Mouse (Mus musculus): ENCODE results near the gene I0C0044D17Rik. TPM values are rescaled to one million over a fixed set of nuclear protein-coding genes. Genes with fewer than 3 reads are reported as not detected.
A peak's percentile ranks its signal among the peaks of the same experiment; 100 is the strongest.

I0C0044D17Rik gene
- polyA plus RNA-seq, 1 experiment from 2014 or later, result not detected

DNA sequence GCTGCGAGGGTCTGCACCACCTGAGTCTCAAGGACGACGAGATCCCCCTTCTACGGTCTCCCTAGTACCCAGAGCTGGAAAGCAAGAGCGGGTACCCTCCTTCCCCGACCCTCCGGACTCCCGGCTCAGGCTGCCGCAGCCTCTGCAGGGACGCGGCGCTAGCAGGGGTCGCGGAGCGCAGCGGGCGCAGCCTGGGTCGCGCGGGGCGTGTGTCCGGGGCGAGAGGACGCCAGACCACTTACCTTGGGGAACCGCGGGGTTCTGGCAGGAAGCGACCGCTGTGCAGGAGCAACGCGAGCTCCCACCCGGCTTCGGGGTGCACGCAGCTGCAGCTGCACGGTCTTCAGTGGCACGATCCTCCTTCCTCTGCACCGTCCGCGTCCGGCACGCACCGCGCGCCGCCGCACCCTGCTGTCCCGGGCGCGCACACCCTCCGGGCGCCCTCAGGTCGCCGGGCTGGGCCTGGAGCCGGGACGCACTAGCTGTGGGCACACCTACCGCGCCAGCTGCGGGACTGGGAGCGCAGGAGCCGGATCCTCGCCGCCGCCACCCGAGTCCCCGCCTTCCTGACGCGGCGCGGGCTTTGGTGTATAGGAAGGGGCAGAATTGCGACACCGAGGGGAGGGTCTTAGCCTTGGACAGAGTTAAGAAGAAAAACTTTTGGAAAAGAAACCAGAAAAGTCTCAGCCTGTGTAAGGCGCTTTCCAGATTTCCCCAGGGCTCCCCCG, 6.3 kb downstream of the I0C0044D17Rik start, which contains the start of gene Kank4:
Gene Kank4 (minus strand): TSS at position 354 of the 728 bp plus-strand sequence.
- H3K4me1 ChIP-seq (ENCODE audit: control insufficient read depth, insufficient read depth, low read length), result peaks cover 10% of the 10 kb centered on the region
- peak within 1 kb of the TSS; percentile 83 for H3K4me3 ChIP-seq (ENCODE audit: low read length)
- peak; percentile 83 for ATAC-seq (ENCODE audit: low FRiP score, low TSS enrichment)
- WGBS, result under 1% methylated on average over 67 of the region's 72 CpGs
- H3K9ac ChIP-seq (ENCODE audit: low read depth, low read length), result peak within 1 kb of the TSS; percentile 69
- H3K27me3 ChIP-seq (ENCODE audit: control insufficient read depth, insufficient read depth, low read length), result no peaks in the 10 kb centered on the region
- H3K4me2 ChIP-seq (replicated peaks; ENCODE audit: low read depth, low read length), result peak within 1 kb of the TSS; percentile 97
- no peaks in the 10 kb centered on the region for H3K9me3 ChIP-seq (ENCODE audit: control insufficient read depth, low read length)
- H3K36me3 ChIP-seq (ENCODE audit: control insufficient read depth, insufficient read depth, low read length), result no peaks in the 10 kb centered on the region
- H3K27ac ChIP-seq (ENCODE audit: low read depth, low read length), result peak within 1 kb of the TSS; percentile 15

DNA sequence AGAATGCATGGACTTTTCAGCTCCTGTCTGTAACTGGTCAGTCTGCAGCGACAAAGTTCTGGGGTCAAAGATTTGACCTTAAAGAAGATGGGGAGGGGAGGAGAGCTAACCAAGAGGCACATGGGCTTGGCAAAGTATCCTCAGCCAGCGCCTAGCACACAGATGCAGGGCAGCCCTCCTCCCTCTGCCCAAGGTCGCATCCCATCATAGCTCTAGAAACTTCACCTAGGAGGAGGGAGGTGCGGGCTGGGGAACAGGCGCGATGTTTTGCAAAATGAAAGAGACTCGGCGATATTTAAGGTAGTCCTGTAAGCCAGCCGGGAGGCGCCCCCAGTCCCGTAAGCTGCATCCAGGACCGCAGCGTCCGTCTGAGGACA, 6.8 kb downstream of the I0C0044D17Rik start:
- H3K4me1 ChIP-seq (ENCODE audit: control insufficient read depth, insufficient read depth, low read length), result peaks cover 10% of the 10 kb centered on the region
- H3K4me2 ChIP-seq (replicated peaks; ENCODE audit: low read depth, low read length), result peak overlapping the region; percentile 97
- no peaks in the 10 kb centered on the region for H3K27me3 ChIP-seq (ENCODE audit: control insufficient read depth, insufficient read depth, low read length)
- H3K9me3 ChIP-seq (ENCODE audit: control insufficient read depth, low read length), result no peaks in the 10 kb centered on the region
- H3K36me3 ChIP-seq (ENCODE audit: control insufficient read depth, insufficient read depth, low read length), result no peaks in the 10 kb centered on the region
- peak overlapping the region; percentile 83 for H3K4me3 ChIP-seq (ENCODE audit: low read length)
- H3K27ac ChIP-seq (ENCODE audit: low read depth, low read length), result no peak overlapping the region
- under 1% methylated on average over 14 of the region's 14 CpGs for WGBS
- peak; percentile 30; the same call in 1 of the 2 replicates for ATAC-seq (ENCODE audit: low FRiP score, low TSS enrichment)
- H3K9ac ChIP-seq (ENCODE audit: low read depth, low read length), result peak overlapping the region; percentile 69

DNA sequence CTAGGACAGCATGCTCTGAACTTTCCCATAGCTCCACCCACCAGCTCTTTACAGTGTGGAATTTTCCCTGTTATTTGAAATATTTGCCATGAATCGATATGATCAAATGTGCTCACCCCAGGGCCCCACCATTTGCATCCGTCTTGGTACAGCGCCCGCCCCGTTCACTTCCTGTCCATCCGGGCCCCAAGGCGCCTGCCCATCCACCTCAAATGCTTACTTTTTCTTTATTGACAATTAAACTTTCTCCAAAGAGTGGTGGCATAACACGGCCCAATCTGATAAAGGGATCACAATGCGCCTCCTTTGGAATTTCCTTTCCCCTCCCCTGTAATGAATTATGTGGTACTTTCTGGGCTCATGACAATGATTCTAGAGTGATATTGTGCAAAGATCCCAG, 17.3 kb downstream of the I0C0044D17Rik start:
- H3K9ac ChIP-seq (ENCODE audit: low read depth, low read length), result no peak overlapping the region
- no peak overlapping the region for H3K4me3 ChIP-seq (ENCODE audit: low read length)
- H3K4me2 ChIP-seq (replicated peaks; ENCODE audit: low read depth, low read length), result no peak overlapping the region
- H3K4me1 ChIP-seq (ENCODE audit: control insufficient read depth, insufficient read depth, low read length), result peaks cover 8% of the 10 kb centered on the region; the same call in 1 of the 2 replicates
- WGBS, result 73% methylated on average over 9 of the region's 9 CpGs
- H3K27ac ChIP-seq (ENCODE audit: low read depth, low read length), result no peak overlapping the region
- ATAC-seq (ENCODE audit: low FRiP score, low TSS enrichment), result no peak
- no peaks in the 10 kb centered on the region for H3K27me3 ChIP-seq (ENCODE audit: control insufficient read depth, insufficient read depth, low read length)
- H3K36me3 ChIP-seq (ENCODE audit: control insufficient read depth, insufficient read depth, low read length), result no peaks in the 10 kb centered on the region
- no peaks in the 10 kb centered on the region for H3K9me3 ChIP-seq (ENCODE audit: control insufficient read depth, low read length)

DNA sequence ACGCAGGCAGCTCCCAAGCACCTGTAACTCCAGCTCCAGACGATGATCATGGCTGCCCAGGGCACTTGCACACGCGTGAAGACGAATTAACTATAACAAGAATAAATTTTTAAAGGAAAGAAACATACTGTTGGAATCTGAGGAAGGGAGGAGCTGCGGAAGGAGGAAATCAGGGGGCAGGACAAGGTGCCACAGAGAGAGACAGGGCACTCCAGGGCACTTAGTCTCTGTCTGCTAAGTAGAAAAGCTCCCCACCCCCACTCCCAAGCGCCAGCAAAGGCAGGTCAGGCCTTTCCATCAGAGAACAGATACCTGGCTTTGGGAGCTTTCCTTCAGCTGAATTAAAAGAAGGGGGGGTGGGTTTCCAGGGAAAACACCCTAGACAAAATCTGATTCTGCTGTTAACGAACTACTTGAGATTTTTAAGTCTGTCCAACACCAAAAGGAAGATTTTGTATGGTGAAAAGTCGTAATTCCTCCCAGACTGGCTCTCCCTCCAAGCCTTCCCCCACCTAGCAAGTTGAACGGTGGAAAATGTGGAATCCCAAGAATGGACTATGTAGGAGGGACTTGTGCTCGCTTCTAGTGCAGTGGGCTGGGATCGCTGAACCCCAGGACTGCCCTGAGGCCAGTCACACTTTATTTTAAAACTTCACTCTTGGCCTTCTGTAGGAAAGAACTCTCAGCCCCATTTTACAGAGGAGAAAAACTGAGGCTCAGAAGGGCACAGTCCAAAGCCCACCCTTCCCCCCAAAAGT, 18.2 kb downstream of the I0C0044D17Rik start:
- no peak overlapping the region for H3K9ac ChIP-seq (ENCODE audit: low read depth, low read length)
- no peak for ATAC-seq (ENCODE audit: low FRiP score, low TSS enrichment)
- H3K27ac ChIP-seq (ENCODE audit: low read depth, low read length), result peak overlapping the region; percentile 1; the same call in 1 of the 2 replicates
- H3K4me2 ChIP-seq (replicated peaks; ENCODE audit: low read depth, low read length), result no peak overlapping the region
- no peak overlapping the region for H3K4me3 ChIP-seq (ENCODE audit: low read length)
- H3K27me3 ChIP-seq (ENCODE audit: control insufficient read depth, insufficient read depth, low read length), result no peaks in the 10 kb centered on the region
- 50% methylated on average over 12 of the region's 12 CpGs for WGBS
- no peaks in the 10 kb centered on the region for H3K9me3 ChIP-seq (ENCODE audit: control insufficient read depth, low read length)
- H3K4me1 ChIP-seq (ENCODE audit: control insufficient read depth, insufficient read depth, low read length), result peaks cover 13% of the 10 kb centered on the region; the same call in 1 of the 2 replicates
- no peaks in the 10 kb centered on the region for H3K36me3 ChIP-seq (ENCODE audit: control insufficient read depth, insufficient read depth, low read length)

DNA sequence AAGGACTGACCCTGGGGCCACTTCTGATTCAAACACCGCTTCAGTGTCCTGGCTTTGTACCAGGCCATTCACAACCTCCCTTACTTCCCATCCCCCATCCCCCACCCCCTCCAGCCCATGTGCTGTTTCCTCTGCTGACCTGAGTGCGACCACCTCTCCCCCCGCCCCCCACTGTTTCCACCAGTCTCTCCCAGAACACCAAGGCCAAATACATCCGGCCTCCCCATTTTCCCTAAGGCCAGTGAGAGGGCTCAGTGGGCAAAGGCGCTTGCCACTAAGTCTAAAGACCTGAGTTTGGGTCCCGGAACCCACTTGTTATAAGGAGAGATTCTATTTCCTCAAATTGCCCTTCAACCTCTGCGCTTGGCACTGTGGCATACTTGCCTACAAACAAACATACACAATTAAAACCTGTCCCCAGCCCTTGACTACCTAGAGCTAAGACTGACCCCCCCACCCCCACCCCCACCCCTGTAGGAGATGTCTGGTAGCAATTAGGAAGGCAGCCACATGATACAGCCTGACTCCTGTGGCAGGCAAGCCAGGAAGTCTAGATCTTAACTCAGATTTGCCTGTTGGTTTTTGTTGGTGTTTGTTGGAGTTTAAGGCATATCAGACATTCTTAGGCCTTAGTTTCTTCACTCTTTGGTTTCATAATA, 19.0 kb downstream of the I0C0044D17Rik start:
- Histone ChIP-seq H3K36me3 (ENCODE audit: control insufficient read depth, insufficient read depth, low read length) (no peaks in the 10 kb centered on the region), H3K9me3 (ENCODE audit: control insufficient read depth, low read length) (no peaks in the 10 kb centered on the region), H3K4me1 (ENCODE audit: control insufficient read depth, insufficient read depth, low read length) (peaks cover 13% of the 10 kb centered on the region; the same call in 1 of the 2 replicates), H3K27ac (ENCODE audit: low read depth, low read length) (no peak overlapping the region), H3K27me3 (ENCODE audit: control insufficient read depth, insufficient read depth, low read length) (no peaks in the 10 kb centered on the region), H3K4me2 (replicated peaks; ENCODE audit: low read depth, low read length) (no peak overlapping the region), H3K4me3 (ENCODE audit: low read length) (no peak overlapping the region), H3K9ac (ENCODE audit: low read depth, low read length) (no peak overlapping the region)
- WGBS, result 72% methylated on average over 7 of the region's 7 CpGs
- no peak; the same call in 1 of the 2 replicates for ATAC-seq (ENCODE audit: low FRiP score, low TSS enrichment)

DNA sequence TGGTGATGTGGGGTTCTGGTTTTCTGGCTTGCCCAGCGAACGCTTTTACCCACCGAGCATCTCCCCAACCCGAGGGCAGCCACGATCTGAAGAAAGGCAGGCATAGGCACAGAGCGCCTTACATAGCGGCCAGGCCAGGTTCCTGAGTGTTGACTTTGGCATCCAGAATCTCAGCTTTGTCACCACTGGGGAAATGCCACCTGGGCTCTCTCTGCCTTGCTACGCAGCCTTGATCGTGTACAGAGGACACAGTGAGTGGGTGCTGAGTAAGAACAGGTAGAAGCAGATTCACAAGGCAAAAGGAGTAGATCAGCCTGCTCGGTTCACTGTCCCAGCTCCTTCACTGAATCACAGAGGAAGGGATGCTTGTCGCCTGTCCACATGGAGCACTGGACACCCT, 21.9 kb downstream of the I0C0044D17Rik start:
- Histone ChIP-seq H3K4me3 (ENCODE audit: low read length) (no peak overlapping the region), H3K4me2 (replicated peaks; ENCODE audit: low read depth, low read length) (no peak overlapping the region), H3K27ac (ENCODE audit: low read depth, low read length) (no peak overlapping the region), H3K4me1 (ENCODE audit: control insufficient read depth, insufficient read depth, low read length) (peaks cover 13% of the 10 kb centered on the region; the same call in 1 of the 2 replicates), H3K9me3 (ENCODE audit: control insufficient read depth, low read length) (no peaks in the 10 kb centered on the region), H3K27me3 (ENCODE audit: control insufficient read depth, insufficient read depth, low read length) (no peaks in the 10 kb centered on the region), H3K9ac (ENCODE audit: low read depth, low read length) (no peak overlapping the region), H3K36me3 (ENCODE audit: control insufficient read depth, insufficient read depth, low read length) (no peaks in the 10 kb centered on the region)
- no peak for ATAC-seq (ENCODE audit: low FRiP score, low TSS enrichment)
- WGBS, result 95% methylated on average over 11 of the region's 11 CpGs

DNA sequence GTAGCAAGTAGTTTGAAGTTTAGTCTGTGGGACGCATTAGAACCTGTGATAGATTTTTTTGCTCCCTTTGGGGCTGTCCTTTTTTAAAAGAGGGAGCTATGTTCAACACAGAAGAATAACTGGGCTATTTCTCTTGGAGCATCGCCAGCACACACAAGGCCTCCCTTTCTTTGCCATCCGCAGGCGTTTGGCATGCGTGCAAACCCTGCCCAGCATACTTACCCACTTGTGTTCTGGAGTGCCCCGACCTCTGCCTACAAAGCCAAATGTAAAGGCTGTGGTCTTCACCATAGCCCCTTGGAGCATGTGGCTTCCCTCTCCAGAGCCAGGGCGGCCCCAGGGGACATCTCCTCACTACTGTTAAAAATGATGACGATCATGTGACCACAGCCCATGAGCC, 22.8 kb downstream of the I0C0044D17Rik start:
- no peaks in the 10 kb centered on the region for H3K27me3 ChIP-seq (ENCODE audit: control insufficient read depth, insufficient read depth, low read length)
- H3K4me1 ChIP-seq (ENCODE audit: control insufficient read depth, insufficient read depth, low read length), result 0 out of 2 replicates have a peak, but pooled peaks cover 10% of the 10 kb centered on the region
- 77% methylated on average over 8 of the region's 8 CpGs for WGBS
- H3K4me2 ChIP-seq (replicated peaks; ENCODE audit: low read depth, low read length), result no peak overlapping the region
- H3K36me3 ChIP-seq (ENCODE audit: control insufficient read depth, insufficient read depth, low read length), result no peaks in the 10 kb centered on the region
- no peak for ATAC-seq (ENCODE audit: low FRiP score, low TSS enrichment)
- H3K9me3 ChIP-seq (ENCODE audit: control insufficient read depth, low read length), result no peaks in the 10 kb centered on the region
- no peak overlapping the region for H3K4me3 ChIP-seq (ENCODE audit: low read length)
- no peak overlapping the region for H3K9ac ChIP-seq (ENCODE audit: low read depth, low read length)
- H3K27ac ChIP-seq (ENCODE audit: low read depth, low read length), result no peak overlapping the region

DNA sequence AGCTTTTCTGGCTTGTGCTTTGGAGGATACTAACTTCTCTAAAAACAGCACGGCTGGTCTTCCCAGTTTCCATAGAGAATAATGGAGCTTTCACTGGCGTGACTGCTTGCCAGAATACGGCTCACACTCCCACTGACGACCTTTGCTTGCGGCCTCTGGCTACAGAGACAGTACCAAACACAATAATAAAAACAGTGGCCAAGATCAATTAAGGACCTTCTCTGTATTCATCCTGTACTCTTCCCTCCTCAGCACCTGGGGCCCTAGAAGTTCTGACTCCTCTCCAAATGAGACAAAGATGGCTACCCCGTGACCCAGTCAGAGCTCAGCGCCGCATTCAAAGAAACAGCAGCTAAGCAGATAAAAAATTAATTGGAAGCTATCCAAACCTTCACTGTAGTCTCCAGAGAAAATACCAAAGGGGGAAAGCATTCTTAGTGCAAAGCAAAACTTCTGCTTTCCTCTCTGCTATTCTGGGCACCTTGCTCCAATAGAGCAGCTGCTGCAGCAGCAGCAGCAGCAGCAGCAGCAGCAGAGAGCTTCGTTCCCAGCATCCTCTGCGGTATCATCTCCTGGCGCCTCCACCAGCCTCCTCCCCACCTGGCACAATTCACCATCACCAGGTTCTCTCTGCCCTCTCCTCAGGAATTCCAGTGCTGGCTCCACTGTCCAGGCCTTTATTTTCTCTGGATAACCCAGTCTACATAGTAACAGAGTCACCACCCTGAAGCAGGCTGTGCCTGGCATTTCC, 26.9 kb downstream of the I0C0044D17Rik start:
- no peaks in the 10 kb centered on the region for H3K27me3 ChIP-seq (ENCODE audit: control insufficient read depth, insufficient read depth, low read length)
- H3K27ac ChIP-seq (ENCODE audit: low read depth, low read length), result peak overlapping the region; percentile 77; the same call in 1 of the 2 replicates
- no peaks in the 10 kb centered on the region for H3K36me3 ChIP-seq (ENCODE audit: control insufficient read depth, insufficient read depth, low read length)
- H3K4me3 ChIP-seq (ENCODE audit: low read length), result no peak overlapping the region
- no peak overlapping the region for H3K4me2 ChIP-seq (replicated peaks; ENCODE audit: low read depth, low read length)
- H3K4me1 ChIP-seq (ENCODE audit: control insufficient read depth, insufficient read depth, low read length), result 0 out of 2 replicates have a peak, but pooled peaks cover 8% of the 10 kb centered on the region
- ATAC-seq (ENCODE audit: low FRiP score, low TSS enrichment), result no peak
- 58% methylated on average over 11 of the region's 11 CpGs for WGBS
- no peaks in the 10 kb centered on the region for H3K9me3 ChIP-seq (ENCODE audit: control insufficient read depth, low read length)
- no peak overlapping the region for H3K9ac ChIP-seq (ENCODE audit: low read depth, low read length)

Measured in kidney, embryonic 14.5 days (tissue).